Mouse (Mus musculus) cerebral cortex, adult 2 months (tissue): ENCODE results near the gene Rpl38.

Experiments
- WGBS: fragments of 180-500 bp; shearing (Covaris S2); methylation state at CpG from one replicate; pipeline ENCODE4 v1.1.7; 2018; 5-methylcytosine and 5-hydroxymethylcytosine counted together

Gene Rpl38

GRCm38 (mm10) chr11:114702996-114703361 lies 34.7 kb downstream of the Rpl38 start:
- 71% methylated on average over 6 of the region's 6 CpGs for WGBS

GRCm38 (mm10) chr11:114704071-114704913 lies 36.0 kb downstream of the Rpl38 start:
- 36% methylated on average over 22 of the region's 22 CpGs for WGBS

DNA sequence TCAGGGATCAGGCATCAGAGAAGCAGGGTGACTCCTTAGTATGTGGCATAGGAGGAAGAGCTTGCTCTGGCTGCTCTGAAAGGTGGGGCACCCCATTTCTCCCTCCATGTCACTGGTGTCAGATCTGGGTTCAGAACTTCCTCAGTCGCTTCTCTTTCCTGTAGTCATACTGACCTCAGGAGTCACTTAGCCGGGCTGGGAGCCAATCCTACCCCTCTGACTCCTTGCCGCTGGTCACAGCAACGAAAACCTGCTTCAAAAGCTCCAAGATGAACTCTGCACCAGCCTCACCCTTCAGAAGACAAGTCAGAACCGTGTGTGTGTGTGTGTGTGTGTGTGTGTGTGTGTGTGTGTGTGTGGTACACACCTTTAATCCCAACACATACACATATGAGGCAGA lies 38.0 kb downstream of the Rpl38 start:
- 83% methylated on average over 5 of the region's 5 CpGs for whole genome bisulfite sequencing

DNA sequence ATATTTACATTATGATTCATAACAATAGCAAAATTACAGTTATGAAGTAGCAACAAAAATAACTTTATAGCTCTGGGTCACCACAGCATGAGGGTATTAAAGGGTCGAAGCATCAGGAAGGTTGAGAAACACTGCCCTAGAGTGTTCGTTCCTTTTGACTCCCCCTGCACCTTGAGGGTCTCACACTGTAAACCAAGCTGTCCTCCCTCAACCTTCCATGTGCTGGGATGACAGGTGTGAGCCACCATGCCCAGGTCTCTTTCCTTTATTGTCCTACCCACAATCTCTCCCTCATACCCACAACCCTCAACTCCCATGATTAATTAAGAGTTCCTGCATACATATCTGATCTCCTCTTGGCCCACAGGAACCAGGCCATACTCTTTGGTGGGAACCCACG lies 43.1 kb downstream of the Rpl38 start:
- WGBS: 96% methylated on average over 3 of the region's 3 CpGs

- 89% methylated on average over 12 of the region's 12 CpGs for WGBS
Observed at GRCm38 (mm10) chr11:114711861-114712260, 43.5 kb downstream of the Rpl38 start.

- WGBS: 60% methylated on average over 6 of the region's 6 CpGs
Observed at GRCm38 (mm10) chr11:114714526-114714925, 46.2 kb downstream of the Rpl38 start.

DNA sequence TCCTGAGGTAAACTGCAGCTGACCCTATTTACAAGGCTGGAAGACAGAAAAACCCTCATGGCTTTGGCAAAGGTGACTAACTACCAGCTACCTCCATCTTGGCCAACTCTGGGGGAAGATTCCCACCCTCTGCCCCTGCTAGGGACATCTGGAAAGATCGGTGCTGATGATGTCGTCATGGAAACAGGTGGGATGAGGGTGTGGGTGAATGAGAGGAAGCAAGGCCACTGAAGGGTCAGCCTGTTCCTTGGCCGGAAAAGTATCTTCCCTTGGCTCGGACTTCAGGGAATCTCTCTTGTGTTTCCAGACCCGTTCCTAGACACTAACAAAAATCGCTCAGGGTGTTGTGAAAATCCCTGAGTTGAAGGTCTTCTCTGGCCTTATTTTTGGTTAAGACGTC lies 47.2 kb downstream of the Rpl38 start:
- WGBS: 75% methylated on average over 7 of the region's 7 CpGs

- 96% methylated on average over 10 of the region's 10 CpGs for WGBS
Observed at GRCm38 (mm10) chr11:114720535-114720934, 52.2 kb downstream of the Rpl38 start.
